Mouse (Mus musculus) cerebellum, adult 9-11 months (tissue): ENCODE data around the gene Acin1.
A peak's percentile ranks its signal among the peaks of the same experiment; 100 is the strongest.

Experiments used
- DNase-seq: peaks from one replicate; pipeline ENCODE4 v3.0.0; 2022

The Acin1 gene

GRCm38 (mm10) chr14:54696752-54697151, 10.0 kb upstream of the Acin1 start:
- no peak for DNase-seq

GRCm38 (mm10) chr14:54695042-54695441, 8.3 kb upstream of the Acin1 start:
- no peak for DNase-seq

GRCm38 (mm10) chr14:54687251-54687650, 520 bp upstream of the Acin1 start:
- no peak for DNase-seq

- no peak for DNase-seq
These were observed 639 bp downstream of the Acin1 start, which contains the start of gene 1700123O20Rik for GRCm38 (mm10) chr14:54686063-54686521. 1700123O20Rik (plus strand) TSS chr14:54686216.

GRCm38 (mm10) chr14:54685471-54685870, 1.3 kb downstream of the Acin1 start:
- DNase-seq, result no peak

- no peak for DNase-seq
These were observed 4.3 kb downstream of the Acin1 start for GRCm38 (mm10) chr14:54682396-54682795.

- no peak for DNase-seq
These were observed 8.0 kb downstream of the Acin1 start for GRCm38 (mm10) chr14:54678657-54679304.

- no peak for DNase-seq
These were observed 10.4 kb downstream of the Acin1 start for GRCm38 (mm10) chr14:54676290-54676689.

- no peak for DNase-seq
These were observed 12.4 kb downstream of the Acin1 start for GRCm38 (mm10) chr14:54674317-54674716.

- no peak for DNase-seq
These were observed 17.4 kb downstream of the Acin1 start for GRCm38 (mm10) chr14:54669381-54669780.

- DNase-seq, result peak; percentile 33
These were observed 22.1 kb downstream of the Acin1 start for GRCm38 (mm10) chr14:54664477-54665222.

GRCm38 (mm10) chr14:54660009-54660408, 26.7 kb downstream of the Acin1 start:
- no peak for DNase-seq

- DNase-seq, result peak; percentile 86
These were observed 33.2 kb downstream of the Acin1 start for GRCm38 (mm10) chr14:54653496-54653895.

- DNase-seq, result no peak
These were observed 33.9 kb downstream of the Acin1 start for GRCm38 (mm10) chr14:54652787-54653186.

- no peak for DNase-seq
These were observed 35.2 kb downstream of the Acin1 start for GRCm38 (mm10) chr14:54651556-54651955.

GRCm38 (mm10) chr14:54650621-54651454, 35.9 kb downstream of the Acin1 start:
- peak; percentile 85 for DNase-seq

- DNase-seq, result no peak
These were observed 38.8 kb downstream of the Acin1 start for GRCm38 (mm10) chr14:54647900-54648299.

GRCm38 (mm10) chr14:54646898-54647636, 39.7 kb downstream of the Acin1 start:
- no peak for DNase-seq

- DNase-seq, result peak; percentile 39
These were observed 40.3 kb downstream of the Acin1 start for GRCm38 (mm10) chr14:54646455-54646854.

GRCm38 (mm10) chr14:54644294-54644693, 42.4 kb downstream of the Acin1 start:
- no peak for DNase-seq

GRCm38 (mm10) chr14:54643011-54643410, 43.7 kb downstream of the Acin1 start:
- no peak for DNase-seq

- peak; percentile 42 for DNase-seq
These were observed 44.3 kb downstream of the Acin1 start for GRCm38 (mm10) chr14:54642224-54642944.
